Mouse (Mus musculus) brain, adult 10 weeks (tissue): ENCODE results near the gene Gm21836. TPM values are rescaled to one million over a fixed set of nuclear protein-coding genes. Genes with fewer than 3 reads are reported as not detected.

ENCODE experiments used
- polyA plus RNA-seq: library from polyadenylated mRNA; stranded (reverse); fragments of 350-450 nt; fragmentation: Illumina TruSeq; extraction: RNeasy Lipid Tissue Mini Kit (QIAGEN cat#74804); gene quantifications from one replicate; pipeline ENCODE4 v1.2.3, GENCODE M21; 2015; ENCODE audit warnings: low read depth, low replicate concordance

Gene Gm21836
- not detected for polyA plus RNA-seq

GRCm38 (mm10) chr9:124493693-124494092 is at the start of gene Gm21836:
TSS of gene Gm21836 (minus strand) at chr9:124493793.

GRCm38 (mm10) chr9:124476096-124476902 is 17.3 kb downstream of the Gm21836 start, which contains the start of gene Ppp2r3d:
TSS of gene Ppp2r3d (minus strand) at chr9:124476898.

Other genes with a start within 250 kb of the Gm21836 start
- 23.5 TPM for gene 2010315B03Rik, start 181.1 kb downstream of the Gm21836 start, polyA plus RNA-seq
- gene Ppp2r3d, start 16.9 kb downstream of the Gm21836 start, polyA plus RNA-seq = 60.4 TPM